Mouse (Mus musculus) neural tube, embryonic 11.5 days (tissue): ENCODE results near the gene Gm28372. TPM values are rescaled to one million over a fixed set of nuclear protein-coding genes. Genes with fewer than 3 reads are reported as not detected.
"Not testable (repeated sequence)": the region's sequence is repeated elsewhere in the genome, so short reads cannot be mapped to it uniquely, and the experiment has no call there.

Experiments
- ATAC-seq: fragments of 200-750 bp; cut with Nextera tagmentation; 2 replicates; pipeline ENCODE4 v1.8.0; 2017; ENCODE audit warnings: moderate number of reproducible peaks, mild to moderate bottlenecking, moderate TSS enrichment, moderate library complexity; ENCODE audit not compliant: insufficient read depth, low FRiP score, low TSS enrichment
- DNase-seq: peaks from one replicate; pipeline ENCODE4 v3.0.0-alpha.2; 2015; ENCODE audit warnings: low spot score
- H3K27ac ChIP-seq: fragments of 300-500 bp; sonication (generic); 2 replicates; pipeline ENCODE4 v1.5.1; 2014; ENCODE audit warnings: low read depth, mild to moderate bottlenecking, low read length
- H3K27me3 ChIP-seq: fragments of 300-500 bp; sonication (generic); 2 replicates; pipeline ENCODE4 v1.6.1; 2014; ENCODE audit warnings: mild to moderate bottlenecking, low read length, mixed read lengths; ENCODE audit not compliant: control insufficient read depth, insufficient read depth
- H3K36me3 ChIP-seq: fragments of 300-500 bp; sonication (generic); 2 replicates; pipeline ENCODE4 v1.6.1; 2014; ENCODE audit warnings: mild to moderate bottlenecking, low read length, moderate library complexity, mixed read lengths; ENCODE audit not compliant: control insufficient read depth, insufficient read depth
- H3K4me1 ChIP-seq: fragments of 300-500 bp; sonication (generic); 2 replicates; pipeline ENCODE4 v1.6.1; 2014; ENCODE audit warnings: low read length, mixed read lengths; ENCODE audit not compliant: control insufficient read depth, insufficient read depth
- H3K4me2 ChIP-seq: fragments of 300-500 bp; sonication (generic); 2 replicates; pipeline ENCODE4 v1.6.1; 2014; ENCODE audit warnings: low read depth, mild to moderate bottlenecking, moderate library complexity
- H3K4me3 ChIP-seq: fragments of 300-500 bp; sonication (generic); 2 replicates; pipeline ENCODE4 v1.5.1; 2014; ENCODE audit warnings: low read depth, low read length
- H3K9ac ChIP-seq: fragments of 300-500 bp; sonication (generic); 2 replicates; pipeline ENCODE4 v1.6.1; 2014; ENCODE audit warnings: mild to moderate bottlenecking, low read length
- H3K9me3 ChIP-seq: fragments of 300-500 bp; sonication (generic); 2 replicates; pipeline ENCODE4 v1.6.1; 2016; ENCODE audit warnings: low read length; ENCODE audit not compliant: control insufficient read depth
- WGBS: fragments of 180-500 bp; shearing (Covaris S2); extraction: QIAGEN DNeasy Blood & Tissue Kit; methylation state at CpG from one replicate; pipeline ENCODE4 v1.1.7; 2014; 5-methylcytosine and 5-hydroxymethylcytosine counted together
- polyA plus RNA-seq: library from polyadenylated mRNA; unstranded; fragments of >200 nt; fragmentation: Nextera tagmentation; extraction: Ambion mirVana; gene quantifications from 2 replicates; pipeline ENCODE4 v1.2.1, GENCODE M21; 2014

Gene Gm28372
- polyA plus RNA-seq: 0.16 TPM in 1 of 2 replicates, not detected in the other

- Histone ChIP-seq H3K27me3 (no peaks in the 10 kb centered on the region), H3K4me3 (no peak within 1 kb of the TSS), H3K36me3 (no peaks in the 10 kb centered on the region), H3K9ac (no peak within 1 kb of the TSS), H3K4me1 (no peaks in the 10 kb centered on the region), H3K4me2 (no peak within 1 kb of the TSS), H3K27ac (no peak within 1 kb of the TSS), H3K9me3 (no peaks in the 10 kb centered on the region)
- ATAC-seq: no peak
- no peak for DNase-seq
- WGBS: 93% methylated on average over 1 of the region's 1 CpGs
Measured at GRCm38 (mm10) chr2:130404939-130405338, at the start of gene Gm28372, which contains the start of gene 1700020A23Rik. Gene Gm28372 (plus strand): TSS chr2:130405239. Gene 1700020A23Rik (plus strand): TSS chr2:130405259.

GRCm38 (mm10) chr2:130357551-130357950, 47.5 kb upstream of the Gm28372 start:
- DNase-seq (no peak), ATAC-seq (no peak)
- Histone ChIP-seq H3K4me3 (no peak overlapping the region), H3K4me1 (no peaks in the 10 kb centered on the region), H3K36me3 (no peaks in the 10 kb centered on the region), H3K9ac (no peak overlapping the region), H3K27ac (no peak overlapping the region), H3K9me3 (no peaks in the 10 kb centered on the region), H3K4me2 (no peak overlapping the region), H3K27me3 (peaks cover 28% of the 10 kb centered on the region)
- 91% methylated on average over 5 of the region's 5 CpGs for WGBS

DNA sequence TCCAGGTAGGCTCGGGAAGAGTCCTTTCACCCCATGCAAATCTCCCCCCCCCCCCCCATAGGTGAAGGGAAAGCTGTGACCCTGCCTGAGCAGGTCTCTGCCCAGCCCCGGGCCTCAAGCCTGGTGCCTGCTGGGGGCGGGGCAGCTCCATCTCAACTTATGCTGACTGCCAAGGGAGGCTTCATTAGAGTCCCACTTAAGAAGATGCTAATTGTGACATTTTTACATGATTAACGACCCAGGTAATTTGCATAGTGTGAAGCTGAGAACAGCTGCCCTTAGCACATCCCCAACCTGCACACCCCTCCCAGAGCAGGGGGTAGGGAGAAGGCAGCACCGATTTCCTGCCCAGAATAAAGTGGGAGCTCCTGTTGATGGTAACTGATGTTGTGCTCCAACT, 46.2 kb upstream of the Gm28372 start:
- Histone ChIP-seq H3K4me1 (no peaks in the 10 kb centered on the region), H3K36me3 (no peaks in the 10 kb centered on the region), H3K27ac (no peak overlapping the region), H3K27me3 (peaks cover 39% of the 10 kb centered on the region), H3K9me3 (no peaks in the 10 kb centered on the region), H3K4me3 (no peak overlapping the region), H3K4me2 (no peak overlapping the region), H3K9ac (no peak overlapping the region)
- 21% methylated on average over 5 of the region's 5 CpGs for WGBS
- DNase-seq (no peak), ATAC-seq (no peak)

DNA sequence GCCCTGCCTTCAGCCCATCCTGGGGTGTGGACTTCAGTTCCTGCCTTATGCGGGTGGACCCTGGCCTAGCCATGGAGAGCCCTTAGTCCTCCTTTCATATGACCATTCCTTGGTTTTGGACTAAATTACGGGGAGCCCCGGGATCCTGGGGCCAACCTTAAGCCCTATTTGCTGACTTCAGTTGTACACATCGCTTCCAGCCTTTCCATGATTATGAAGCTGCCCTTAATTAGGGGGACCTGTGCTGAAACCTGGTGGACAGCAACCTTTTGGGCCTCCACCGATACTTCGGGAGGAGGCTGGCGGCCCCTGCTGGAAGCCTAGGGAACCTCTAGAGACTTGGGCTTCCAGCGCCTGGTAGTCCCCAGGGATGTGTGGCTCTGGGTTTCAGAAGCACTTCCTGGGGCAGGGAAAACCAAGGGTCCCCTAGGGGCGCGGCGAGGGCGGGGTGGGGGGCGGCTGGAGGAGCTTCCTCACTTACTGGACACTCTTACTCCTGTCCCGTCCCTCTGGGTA, 42.5 kb upstream of the Gm28372 start:
- H3K4me1 ChIP-seq: no peaks in the 10 kb centered on the region; the same call in 1 of the 2 replicates
- H3K36me3 ChIP-seq: no peaks in the 10 kb centered on the region
- H3K4me2 ChIP-seq: no peak overlapping the region
- DNase-seq (peak; percentile 72), ATAC-seq (no peak)
- H3K27ac ChIP-seq: no peak overlapping the region
- 3% methylated on average over 14 of the region's 14 CpGs for WGBS
- no peak overlapping the region for H3K9ac ChIP-seq
- no peak overlapping the region for H3K4me3 ChIP-seq
- H3K27me3 ChIP-seq: peaks cover 44% of the 10 kb centered on the region
- no peaks in the 10 kb centered on the region for H3K9me3 ChIP-seq

GRCm38 (mm10) chr2:130365211-130366094, 39.6 kb upstream of the Gm28372 start:
- Histone ChIP-seq H3K9me3 (no peaks in the 10 kb centered on the region), H3K4me2 (peak overlapping the region; percentile 31), H3K27me3 (peaks cover 36% of the 10 kb centered on the region), H3K36me3 (no peaks in the 10 kb centered on the region), H3K9ac (0 out of 2 replicates have a peak overlapping the region, but pooled peaks have one; percentile 14), H3K4me1 (no peaks in the 10 kb centered on the region; the same call in 1 of the 2 replicates), H3K27ac (no peak overlapping the region), H3K4me3 (peak overlapping the region; percentile 26)
- 6% methylated on average over 30 of the region's 30 CpGs for WGBS
- ATAC-seq (no peak), DNase-seq (peak; percentile 35)

GRCm38 (mm10) chr2:130367386-130367785, 37.7 kb upstream of the Gm28372 start:
- H3K9me3 ChIP-seq: no peaks in the 10 kb centered on the region
- peaks cover 17% of the 10 kb centered on the region for H3K27me3 ChIP-seq
- H3K36me3 ChIP-seq: no peaks in the 10 kb centered on the region
- no peak overlapping the region for H3K27ac ChIP-seq
- WGBS: 66% methylated on average over 4 of the region's 4 CpGs
- no peak for DNase-seq
- no peak for ATAC-seq
- no peaks in the 10 kb centered on the region; the same call in 1 of the 2 replicates for H3K4me1 ChIP-seq
- no peak overlapping the region for H3K4me2 ChIP-seq
- H3K9ac ChIP-seq: no peak overlapping the region
- H3K4me3 ChIP-seq: no peak overlapping the region

- 74% methylated on average over 1 of the region's 1 CpGs for WGBS
Measured at GRCm38 (mm10) chr2:130373026-130373425, 32.0 kb upstream of the Gm28372 start.

DNA sequence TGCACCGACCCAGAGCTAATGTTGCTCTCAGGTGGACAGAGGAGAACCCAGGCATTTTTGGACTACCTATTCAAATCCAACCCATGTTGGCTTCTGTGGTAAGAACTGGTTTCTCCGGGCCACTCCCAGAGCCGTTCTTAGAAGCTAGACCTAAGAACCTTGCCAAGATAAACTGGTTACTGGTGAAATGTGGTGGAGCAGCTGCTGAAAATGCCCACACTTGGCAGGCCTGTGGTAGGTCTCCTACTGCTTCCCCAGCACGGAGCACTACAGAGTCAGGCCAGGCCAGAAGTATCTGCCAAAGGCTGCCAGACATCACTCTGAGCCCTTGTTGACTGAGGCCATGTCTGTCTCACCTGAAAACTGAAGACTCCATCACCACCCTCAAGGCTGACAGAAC, 30.1 kb upstream of the Gm28372 start:
- no peaks in the 10 kb centered on the region for H3K36me3 ChIP-seq
- H3K9ac ChIP-seq: no peak overlapping the region
- H3K4me2 ChIP-seq: no peak overlapping the region
- DNase-seq (no peak), ATAC-seq (no peak)
- no peaks in the 10 kb centered on the region for H3K9me3 ChIP-seq
- no peak overlapping the region for H3K27ac ChIP-seq
- no peaks in the 10 kb centered on the region for H3K27me3 ChIP-seq
- WGBS: 88% methylated on average over 4 of the region's 4 CpGs
- H3K4me3 ChIP-seq: no peak overlapping the region
- no peaks in the 10 kb centered on the region for H3K4me1 ChIP-seq

More at GRCm38 (mm10) chr2:130373026-130373425, 32.0 kb upstream of the Gm28372 start:
- ATAC-seq, H3K27ac ChIP-seq, H3K9me3 ChIP-seq, DNase-seq, H3K4me1 ChIP-seq, H3K4me3 ChIP-seq, H3K27me3 ChIP-seq, H3K4me2 ChIP-seq, H3K36me3 ChIP-seq, H3K9ac ChIP-seq: not testable (repeated sequence)
